Mouse (Mus musculus): ENCODE measurements around the gene Gm11037. TPM values are rescaled to one million over a fixed set of nuclear protein-coding genes. Genes with fewer than 3 reads are reported as not detected.

The Gm11037 gene
- polyA plus RNA-seq, 1 experiment, result not detected

DNA sequence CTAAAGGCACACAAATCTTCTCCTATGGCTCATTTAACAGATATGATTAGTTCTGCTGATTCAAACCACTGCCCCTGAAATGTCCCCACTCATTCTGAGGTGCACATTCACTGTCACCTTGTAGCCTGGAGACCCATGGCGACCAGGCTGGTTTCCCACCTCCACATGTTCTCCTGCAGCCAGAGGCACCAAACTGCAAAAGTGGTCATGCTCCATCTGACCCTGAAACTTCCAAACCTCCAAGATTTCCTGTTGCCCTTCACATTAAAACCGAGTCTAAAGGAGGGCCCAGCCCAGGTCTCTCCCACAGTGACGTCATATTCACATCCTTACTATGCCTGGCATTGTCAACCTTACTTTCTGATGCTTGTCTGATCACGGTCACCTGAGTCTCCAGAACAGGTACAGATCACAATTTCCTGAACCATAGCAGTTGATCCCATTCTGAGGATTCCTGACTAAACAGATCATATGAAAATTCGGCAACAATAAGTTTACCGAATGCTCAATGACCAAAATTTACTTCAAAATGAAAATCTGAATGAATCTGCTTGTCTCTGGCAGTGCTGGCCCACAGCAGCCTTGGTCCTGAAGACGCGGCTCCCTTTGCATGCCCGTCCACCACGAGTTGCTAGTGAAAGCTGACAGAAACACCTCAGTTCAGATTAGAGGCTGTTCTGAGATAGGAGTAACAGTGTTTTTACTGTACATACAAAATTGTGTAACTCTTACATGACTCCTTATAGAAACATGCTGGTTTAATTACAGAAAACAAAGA lies 997 bp upstream of the Gm11037 start:
- TF ChIP-seq TCF12 (IDR thresholded peaks at IDR 0.05; ENCODE audit: insufficient read depth, poor library complexity, severe bottlenecking) (no peak), E2F4 (IDR thresholded peaks at IDR 0.05; ENCODE audit: insufficient read depth) (no peak), CEBPB (IDR thresholded peaks at IDR 0.05; ENCODE audit: insufficient read depth, poor library complexity, severe bottlenecking) (no peak), POLR2AphosphoS2 (IDR thresholded peaks at IDR 0.05; ENCODE audit: insufficient read length, low read depth) (no peak), REST (IDR thresholded peaks at IDR 0.05; ENCODE audit: insufficient read depth, insufficient read length) (no peak), MYOD1 (IDR thresholded peaks at IDR 0.05; ENCODE audit: control insufficient read depth in 1 of 3, insufficient read length in 2 of 3, low read depth in 2 of 3) (no peak), MAX (IDR thresholded peaks at IDR 0.05; ENCODE audit: low read depth) (no peak), USF1 (IDR thresholded peaks at IDR 0.05; ENCODE audit: low read depth) (no peak), SRF (IDR thresholded peaks at IDR 0.05; ENCODE audit: control insufficient read depth, insufficient read length, low read depth) (no peak), MYOG (IDR thresholded peaks at IDR 0.05; ENCODE audit: control insufficient read depth in 1 of 3, insufficient read depth in 1 of 3, insufficient read length in 2 of 3, low read depth in 2 of 3) (no peak), POLR2A (IDR thresholded peaks at IDR 0.05; ENCODE audit: insufficient read length, low read depth) (no peak), TCF3 (IDR thresholded peaks at IDR 0.05; ENCODE audit: insufficient read length, low read depth) (no peak)
- Histone ChIP-seq H3K36me3 (ENCODE audit: control insufficient read depth, insufficient read depth) (no peaks in the 10 kb centered on the region), H3K79me2 (ENCODE audit: control insufficient read depth, insufficient read depth) (no peaks in the 10 kb centered on the region), H3K27me3 (ENCODE audit: control insufficient read depth, insufficient read depth, insufficient read length) (no peaks in the 10 kb centered on the region), H3K4me2 (ENCODE audit: low read depth) (no peak overlapping the region), H3ac (ENCODE audit: control insufficient read depth, insufficient read length) (no peak overlapping the region), H3K4me3 (no peak overlapping the region)

GRCm38 (mm10) chr2:131134381-131134780 lies 1.1 kb downstream of the Gm11037 start:
- H3K4me2 ChIP-seq (ENCODE audit: low read depth), result no peak overlapping the region
- no peaks in the 10 kb centered on the region for H3K79me2 ChIP-seq (ENCODE audit: control insufficient read depth, insufficient read depth)
- H3K27me3 ChIP-seq (ENCODE audit: control insufficient read depth, insufficient read depth, insufficient read length), result no peaks in the 10 kb centered on the region
- H3K36me3 ChIP-seq (ENCODE audit: control insufficient read depth, insufficient read depth), result no peaks in the 10 kb centered on the region
- H3K4me3 ChIP-seq, result no peak overlapping the region
- no peak overlapping the region for H3ac ChIP-seq (ENCODE audit: control insufficient read depth, insufficient read length)
- TF ChIP-seq E2F4 (IDR thresholded peaks at IDR 0.05; ENCODE audit: insufficient read depth), result no peak
- no peak for TF ChIP-seq TCF12 (IDR thresholded peaks at IDR 0.05; ENCODE audit: insufficient read depth, poor library complexity, severe bottlenecking)
- no peak for TF ChIP-seq SRF (IDR thresholded peaks at IDR 0.05; ENCODE audit: control insufficient read depth, insufficient read length, low read depth)
- no peak for TF ChIP-seq CEBPB (IDR thresholded peaks at IDR 0.05; ENCODE audit: insufficient read depth, poor library complexity, severe bottlenecking)
- no peak for TF ChIP-seq MAX (IDR thresholded peaks at IDR 0.05; ENCODE audit: low read depth)
- no peak for TF ChIP-seq POLR2A (IDR thresholded peaks at IDR 0.05; ENCODE audit: insufficient read length, low read depth)
- TF ChIP-seq REST (IDR thresholded peaks at IDR 0.05; ENCODE audit: insufficient read depth, insufficient read length), result no peak
- no peak for TF ChIP-seq POLR2AphosphoS2 (IDR thresholded peaks at IDR 0.05; ENCODE audit: insufficient read length, low read depth)

DNA sequence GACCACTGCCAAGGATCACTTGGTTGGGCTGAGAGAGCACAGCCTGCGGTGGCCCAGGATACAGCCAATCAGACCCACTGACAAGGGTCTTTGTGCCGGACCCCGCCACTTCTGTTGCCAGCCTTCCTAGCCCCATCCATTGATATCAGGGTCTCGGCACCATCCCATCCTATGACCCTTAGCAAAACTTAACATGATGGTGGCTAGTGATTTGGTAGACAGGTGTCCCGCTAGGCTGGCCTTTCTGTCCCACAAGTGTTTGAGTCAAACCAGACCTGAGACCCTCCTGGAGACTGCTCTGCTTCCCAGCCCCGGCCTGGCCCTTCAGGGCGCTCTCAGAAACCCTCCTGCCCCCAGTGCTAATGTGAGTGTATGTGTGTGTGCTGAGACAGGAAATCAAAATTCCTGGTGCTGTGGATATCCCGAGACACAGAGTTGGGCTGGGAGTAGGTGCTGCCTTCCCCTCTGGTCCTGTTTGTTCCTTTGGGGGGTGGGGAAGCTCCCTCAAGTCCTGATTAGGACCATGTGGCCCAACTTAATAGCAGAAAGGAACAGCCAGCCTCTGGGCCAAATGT lies 1.6 kb downstream of the Gm11037 start:
- H3K36me3 ChIP-seq (ENCODE audit: control insufficient read depth, insufficient read depth), result no peaks in the 10 kb centered on the region
- H3ac ChIP-seq (ENCODE audit: control insufficient read depth, insufficient read length), result no peak overlapping the region
- TF ChIP-seq MYOG (IDR thresholded peaks at IDR 0.05; ENCODE audit: control insufficient read depth in 1 of 3, insufficient read depth in 1 of 3, insufficient read length in 2 of 3, low read depth in 2 of 3), result no peak
- TF ChIP-seq SRF (IDR thresholded peaks at IDR 0.05; ENCODE audit: control insufficient read depth, insufficient read length, low read depth), result no peak
- TF ChIP-seq E2F4 (IDR thresholded peaks at IDR 0.05; ENCODE audit: insufficient read depth), result no peak
- TF ChIP-seq MAX (IDR thresholded peaks at IDR 0.05; ENCODE audit: low read depth), result no peak
- no peak for TF ChIP-seq TCF12 (IDR thresholded peaks at IDR 0.05; ENCODE audit: insufficient read depth, poor library complexity, severe bottlenecking)
- no peak for TF ChIP-seq POLR2A (IDR thresholded peaks at IDR 0.05; ENCODE audit: insufficient read length, low read depth)
- no peak for TF ChIP-seq REST (IDR thresholded peaks at IDR 0.05; ENCODE audit: insufficient read depth, insufficient read length)
- TF ChIP-seq POLR2AphosphoS2 (IDR thresholded peaks at IDR 0.05; ENCODE audit: insufficient read length, low read depth), result no peak
- no peak for TF ChIP-seq MYOD1 (IDR thresholded peaks at IDR 0.05; ENCODE audit: control insufficient read depth in 1 of 3, insufficient read length in 2 of 3, low read depth in 2 of 3)
- no peak for TF ChIP-seq USF1 (IDR thresholded peaks at IDR 0.05; ENCODE audit: low read depth)
- no peak for TF ChIP-seq CEBPB (IDR thresholded peaks at IDR 0.05; ENCODE audit: insufficient read depth, poor library complexity, severe bottlenecking)
- no peak for TF ChIP-seq TCF3 (IDR thresholded peaks at IDR 0.05; ENCODE audit: insufficient read length, low read depth)
- H3K27me3 ChIP-seq (ENCODE audit: control insufficient read depth, insufficient read depth, insufficient read length), result no peaks in the 10 kb centered on the region
- H3K79me2 ChIP-seq (ENCODE audit: control insufficient read depth, insufficient read depth), result no peaks in the 10 kb centered on the region
- H3K4me2 ChIP-seq (ENCODE audit: low read depth), result no peak overlapping the region
- H3K4me3 ChIP-seq, result no peak overlapping the region

- Histone ChIP-seq H3K4me3 (no peak overlapping the region), H3ac (ENCODE audit: control insufficient read depth, insufficient read length) (no peak overlapping the region)
Measured at GRCm38 (mm10) chr2:131135521-131136139, 2.3 kb downstream of the Gm11037 start.

More at GRCm38 (mm10) chr2:131135521-131136139, 2.3 kb downstream of the Gm11037 start:
- Histone ChIP-seq H3K27me3 (ENCODE audit: control insufficient read depth, insufficient read depth, insufficient read length) (no peaks in the 10 kb centered on the region), H3K36me3 (ENCODE audit: control insufficient read depth, insufficient read depth) (no peaks in the 10 kb centered on the region), H3K79me2 (ENCODE audit: control insufficient read depth, insufficient read depth) (no peaks in the 10 kb centered on the region), H3K4me2 (ENCODE audit: low read depth) (no peak overlapping the region)
- TF ChIP-seq E2F4 (IDR thresholded peaks at IDR 0.05; ENCODE audit: insufficient read depth) (no peak), POLR2A (IDR thresholded peaks at IDR 0.05; ENCODE audit: insufficient read length, low read depth) (no peak), POLR2AphosphoS2 (IDR thresholded peaks at IDR 0.05; ENCODE audit: insufficient read length, low read depth) (no peak), CEBPB (IDR thresholded peaks at IDR 0.05; ENCODE audit: insufficient read depth, poor library complexity, severe bottlenecking) (no peak), MYOG (IDR thresholded peaks at IDR 0.05; ENCODE audit: control insufficient read depth in 1 of 3, insufficient read depth in 1 of 3, insufficient read length in 2 of 3, low read depth in 2 of 3) (no peak), SRF (IDR thresholded peaks at IDR 0.05; ENCODE audit: control insufficient read depth, insufficient read length, low read depth) (no peak), MAX (IDR thresholded peaks at IDR 0.05; ENCODE audit: low read depth) (no peak), MYOD1 (IDR thresholded peaks at IDR 0.05; ENCODE audit: control insufficient read depth in 1 of 3, insufficient read length in 2 of 3, low read depth in 2 of 3) (no peak), TCF12 (IDR thresholded peaks at IDR 0.05; ENCODE audit: insufficient read depth, poor library complexity, severe bottlenecking) (no peak), REST (IDR thresholded peaks at IDR 0.05; ENCODE audit: insufficient read depth, insufficient read length) (no peak), TCF3 (IDR thresholded peaks at IDR 0.05; ENCODE audit: insufficient read length, low read depth) (no peak), USF1 (IDR thresholded peaks at IDR 0.05; ENCODE audit: low read depth) (no peak)
